Comparison of ENCODE assay signal across 24 mouse cellular contexts in the genomic region with DNA sequence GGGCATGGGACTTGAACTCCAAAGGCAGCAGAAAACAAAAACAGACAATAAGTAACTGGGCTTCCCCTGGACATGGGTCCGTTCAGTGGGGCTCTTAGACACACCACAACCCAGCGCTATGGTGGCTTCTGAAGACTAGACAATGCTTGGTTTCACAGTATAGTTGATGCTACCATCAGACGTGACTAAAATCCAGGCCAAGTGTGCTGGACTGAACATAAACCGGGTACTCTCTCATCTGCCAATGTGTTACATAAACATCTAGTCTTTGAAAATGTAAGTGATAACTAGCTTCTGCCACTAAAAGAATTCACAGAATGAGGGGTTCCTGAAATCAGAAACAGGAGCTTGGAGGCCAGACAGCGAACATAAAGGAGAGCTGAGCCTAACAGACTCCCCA.
DNase-seq lines count a peak whose midpoint lies in the region; ATAC-seq and TF ChIP-seq lines count a peak whose summit lies in the region.
"Had no signal": no experiment of that assay in that cellular context is flagged by ENCODE, and none has a peak within 500 bp of the region (broad histone marks: within the 10 kb centered on the region; RNA-seq: fewer than 3 reads in every experiment).

No protein-coding gene starts in this region.

- WGBS in lung, embryonic 16.5 days = 36% methylated on average over 5 of the region's 5 CpGs
- WGBS in lung, postnatal 0 days = 27% methylated on average over 5 of the region's 5 CpGs
- WGBS in midbrain, embryonic 16.5 days = 91% methylated on average over 5 of the region's 5 CpGs

- H3K27ac ChIP-seq in left cerebral cortex, adult 2 months = peak overlapping the region; percentile 16
- H3K27ac ChIP-seq in lung, embryonic 16.5 days (ENCODE audit: low read length) = peak overlapping the region; percentile 64
- H3K27ac ChIP-seq in lung, postnatal 0 days (ENCODE audit: low read length) = no peak overlapping the region
- H3K27ac ChIP-seq in midbrain, embryonic 16.5 days (ENCODE audit: low read length) = no peak overlapping the region
- H3K27ac ChIP-seq: embryonic facial prominence, embryonic 12.5 days; forebrain, embryonic 15.5 days; gastrocnemius, adult 2 months; hindbrain, embryonic 12.5 days; hindbrain, postnatal 0 days had no signal

- H3K4me2 ChIP-seq in lung, embryonic 16.5 days (ENCODE audit: low read depth, low read length) = no peak overlapping the region
- H3K4me2 ChIP-seq in lung, postnatal 0 days (replicated peaks; ENCODE audit: low read depth, low read length) = no peak overlapping the region
- H3K4me2 ChIP-seq in midbrain, embryonic 16.5 days (ENCODE audit: low read length) = no peak overlapping the region
- H3K4me2 ChIP-seq: embryonic facial prominence, embryonic 12.5 days; forebrain, embryonic 15.5 days; heart, embryonic 12.5 days; hindbrain, embryonic 12.5 days had no signal

- H3K4me3 ChIP-seq in left cerebral cortex, adult 2 months = no peak overlapping the region
- no peak overlapping the region for H3K4me3 ChIP-seq in lung, embryonic 16.5 days (ENCODE audit: low read length)
- H3K4me3 ChIP-seq in lung, postnatal 0 days (ENCODE audit: low read depth, low read length) = no peak overlapping the region
- H3K4me3 ChIP-seq in midbrain, embryonic 16.5 days (ENCODE audit: low read depth, low read length) = no peak overlapping the region
- H3K4me3 ChIP-seq: embryonic facial prominence, embryonic 12.5 days; forebrain, embryonic 15.5 days; gastrocnemius, adult 2 months; heart, embryonic 12.5 days; hindbrain, embryonic 12.5 days had no signal

- no peaks in the 10 kb centered on the region for H3K27me3 ChIP-seq in lung, embryonic 16.5 days (ENCODE audit: control insufficient read depth, insufficient read depth, low read depth, low read length)
- H3K27me3 ChIP-seq in lung, postnatal 0 days (replicated peaks; ENCODE audit: insufficient read depth, low read length) = no peaks in the 10 kb centered on the region
- no peaks in the 10 kb centered on the region for H3K27me3 ChIP-seq in midbrain, embryonic 16.5 days (ENCODE audit: control insufficient read depth, insufficient read depth, low read depth, low read length)
- H3K27me3 ChIP-seq: embryonic facial prominence, embryonic 12.5 days; forebrain, embryonic 15.5 days; heart, embryonic 12.5 days; hindbrain, embryonic 12.5 days had no signal

- ATAC-seq in frontal cortex, adult (ENCODE audit: low TSS enrichment) = peak; percentile 69
- ATAC-seq in lung, embryonic 16.5 days (ENCODE audit: low read depth) = peak; percentile 58
- no peak for ATAC-seq in lung, postnatal 0 days
- ATAC-seq in midbrain, embryonic 16.5 days = no peak
- ATAC-seq: activated CD4-positive, CD25-positive, alpha-beta regulatory T cell, adult 4 months; CD4-positive, CD25-positive, alpha-beta regulatory T cell, adult 4 months; forebrain, embryonic 15.5 days; hindbrain, postnatal 0 days had no signal

- no peak for TF ChIP-seq CTCF in left cerebral cortex, adult 2 months (IDR thresholded peaks at IDR 0.05)
- no peak for TF ChIP-seq CTCF in lung, postnatal 0 days (IDR thresholded peaks at IDR 0.05)

- H3K9ac ChIP-seq in lung, embryonic 16.5 days (ENCODE audit: low read length) = no peak overlapping the region
- H3K9ac ChIP-seq in lung, postnatal 0 days (replicated peaks; ENCODE audit: low read depth) = no peak overlapping the region
- H3K9ac ChIP-seq in midbrain, embryonic 16.5 days (ENCODE audit: low read depth, low read length) = no peak overlapping the region
- H3K9ac ChIP-seq: embryonic facial prominence, embryonic 12.5 days; forebrain, embryonic 15.5 days; heart, embryonic 12.5 days; hindbrain, embryonic 12.5 days had no signal

- no peak for TF ChIP-seq EP300 in lung, postnatal 0 days (IDR thresholded peaks at IDR 0.05)

- no peaks in the 10 kb centered on the region for H3K36me3 ChIP-seq in lung, embryonic 16.5 days (ENCODE audit: control insufficient read depth, insufficient read depth, low read length)
- H3K36me3 ChIP-seq in lung, postnatal 0 days (ENCODE audit: insufficient read depth, low read length) = no peaks in the 10 kb centered on the region
- H3K36me3 ChIP-seq in midbrain, embryonic 16.5 days (ENCODE audit: control insufficient read depth, insufficient read depth, low read length) = no peaks in the 10 kb centered on the region
- H3K36me3 ChIP-seq: embryonic facial prominence, embryonic 12.5 days; forebrain, embryonic 15.5 days; G1E; heart, embryonic 12.5 days; hindbrain, embryonic 12.5 days had no signal

- no peak for DNase-seq in frontal cortex, postnatal 10 days (ENCODE audit: low spot score in 2 of 2)
- DNase-seq in left cerebral cortex, adult 2 months (ENCODE audit: extremely low spot score in 1 of 2, low spot score in 2 of 2) = no peak
- DNase-seq in left cerebral cortex, postnatal 4 days = no peak
- no peak for DNase-seq in lung, postnatal 0 days (ENCODE audit: low spot score)
- DNase-seq: adrenal gland, postnatal 14 days; B cell, adult 2 months; cerebellum, adult 11-12 months; cerebellum, adult 9-10 months; cerebellum, postnatal 25 days; gastrocnemius, adult 2 months; gastrocnemius, postnatal 25 days; heart, postnatal 10 days; heart, postnatal 4 days had no signal

- no peaks in the 10 kb centered on the region for H3K9me3 ChIP-seq in lung, embryonic 16.5 days (ENCODE audit: control insufficient read depth, low read length)
- H3K9me3 ChIP-seq in lung, postnatal 0 days (ENCODE audit: low read length) = no peaks in the 10 kb centered on the region
- H3K9me3 ChIP-seq in midbrain, embryonic 16.5 days (replicated peaks; ENCODE audit: control insufficient read depth, low read length, poor library complexity, severe bottlenecking) = no peaks in the 10 kb centered on the region
- H3K9me3 ChIP-seq: embryonic facial prominence, embryonic 12.5 days; forebrain, embryonic 15.5 days; G1E; heart, embryonic 12.5 days; hindbrain, embryonic 12.5 days had no signal

- intact Hi-C loops in left cerebral cortex, adult 2 months (cut with DNase I) = loop anchor here (2.0 to 10.0 kb wide), 4 partner anchors 24 to 316 kb away; no protein-coding TSS in a partner anchor
- intact Hi-C loops in left cerebral cortex, postnatal 4 days (cut with DNase I) = loop anchor here (5.0 to 10.0 kb wide), 3 partner anchors 556 to 974 kb away; no protein-coding TSS in a partner anchor

- peaks cover 10% of the 10 kb centered on the region for H3K4me1 ChIP-seq in lung, embryonic 16.5 days (replicated peaks; ENCODE audit: control insufficient read depth, insufficient read depth, low read length)
- peaks cover 3% of the 10 kb centered on the region; the same call in 1 of the 2 replicates for H3K4me1 ChIP-seq in lung, postnatal 0 days (ENCODE audit: insufficient read depth, low read depth, low read length)
- no peaks in the 10 kb centered on the region for H3K4me1 ChIP-seq in midbrain, embryonic 16.5 days (ENCODE audit: control insufficient read depth, insufficient read depth, low read length)
- H3K4me1 ChIP-seq: forebrain, embryonic 15.5 days; hindbrain, embryonic 12.5 days had no signal

Comparison
In these comparisons a context has a peak if more than half of its experiments do, and no peak if none do; other contexts are left out.
1. ATAC-seq: peak in frontal cortex, adult (single experiment) and lung, embryonic 16.5 days (single experiment); none in lung, postnatal 0 days (single experiment) and midbrain, embryonic 16.5 days (single experiment).
2. H3K27ac ChIP-seq: peak in left cerebral cortex, adult 2 months (single experiment) and lung, embryonic 16.5 days (single experiment); none in lung, postnatal 0 days (single experiment) and midbrain, embryonic 16.5 days (single experiment).